Mouse (Mus musculus): ENCODE results near the gene Gpr83. TPM values are rescaled to one million over a fixed set of nuclear protein-coding genes. Genes with fewer than 3 reads are reported as not detected.

The Gpr83 gene
- polyA plus RNA-seq, 1 experiment from 2014 or later: not detected

DNA sequence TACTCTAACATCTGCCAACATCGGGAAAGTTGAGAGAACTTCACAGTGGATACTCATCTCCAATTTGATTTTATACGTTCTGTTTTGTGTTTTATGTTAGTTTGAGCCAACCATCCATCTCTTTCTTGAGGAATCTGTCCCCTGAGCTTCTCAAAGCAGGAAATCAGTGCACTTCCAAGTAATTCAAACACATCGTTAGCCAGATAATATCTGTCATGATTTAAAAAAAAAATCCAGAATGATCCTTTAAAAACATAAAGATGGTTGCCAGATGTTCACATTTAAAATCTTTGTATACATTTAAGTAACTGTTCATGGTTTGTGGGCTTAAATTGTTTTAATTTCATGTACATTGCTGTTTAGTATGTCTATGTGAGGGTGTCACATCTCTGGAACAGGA lies 45.9 kb downstream of the Gpr83 start:
- no peaks in the 10 kb centered on the region for H3K36me3 ChIP-seq
- 54% methylated on average over 3 of the region's 3 CpGs for WGBS
- no peaks in the 10 kb centered on the region for H3K27me3 ChIP-seq (replicated peaks)
- H3K27ac ChIP-seq (ENCODE audit: poor library complexity, severe bottlenecking): no peak overlapping the region
- no peaks in the 10 kb centered on the region for H3K9me3 ChIP-seq (replicated peaks)
- H3K9ac ChIP-seq: no peak overlapping the region
- H3K4me2 ChIP-seq: no peak overlapping the region
- H3K4me1 ChIP-seq (replicated peaks): peaks cover 40% of the 10 kb centered on the region
- H3K4me3 ChIP-seq: no peak overlapping the region
- no peak for ATAC-seq (ENCODE audit: insufficient number of reproducible peaks, low FRiP score)

DNA sequence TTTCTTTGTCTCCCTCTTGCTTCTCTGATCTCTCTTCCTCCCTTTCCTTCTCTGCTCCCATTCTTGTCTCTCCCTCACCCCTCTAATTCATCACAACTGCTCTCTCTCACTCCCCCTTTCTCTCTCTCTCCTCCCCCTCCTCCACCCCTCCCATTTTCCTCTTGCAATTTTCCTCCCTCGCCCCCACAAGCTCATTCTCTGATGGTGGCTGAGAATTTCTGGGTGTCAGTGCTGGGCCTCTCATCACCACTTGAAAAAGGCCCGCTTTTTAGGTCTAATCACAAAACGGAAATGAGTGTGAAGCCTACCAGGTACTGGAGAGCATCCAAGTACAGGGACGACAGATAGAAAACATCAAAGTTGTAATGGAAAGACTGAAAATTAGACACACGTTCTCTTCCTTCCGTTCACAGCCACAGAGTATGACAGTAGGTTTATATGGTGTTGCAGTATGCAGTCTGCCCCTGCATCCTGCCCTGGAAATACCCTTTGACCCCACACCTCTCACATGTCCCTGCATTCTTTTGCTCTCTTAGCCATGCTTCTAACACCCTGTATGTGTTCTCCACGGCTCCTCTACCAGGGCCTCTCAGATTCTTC lies 47.9 kb downstream of the Gpr83 start:
- Histone ChIP-seq H3K9ac (no peak overlapping the region), H3K9me3 (replicated peaks) (no peaks in the 10 kb centered on the region), H3K4me2 (no peak overlapping the region), H3K4me3 (no peak overlapping the region), H3K27ac (ENCODE audit: poor library complexity, severe bottlenecking) (no peak overlapping the region), H3K4me1 (replicated peaks) (peaks cover 37% of the 10 kb centered on the region), H3K36me3 (no peaks in the 10 kb centered on the region), H3K27me3 (replicated peaks) (no peaks in the 10 kb centered on the region)
- WGBS: 30% methylated on average over 7 of the region's 7 CpGs
- peak; percentile 62; the same call in 1 of the 2 replicates for ATAC-seq (ENCODE audit: insufficient number of reproducible peaks, low FRiP score)

DNA sequence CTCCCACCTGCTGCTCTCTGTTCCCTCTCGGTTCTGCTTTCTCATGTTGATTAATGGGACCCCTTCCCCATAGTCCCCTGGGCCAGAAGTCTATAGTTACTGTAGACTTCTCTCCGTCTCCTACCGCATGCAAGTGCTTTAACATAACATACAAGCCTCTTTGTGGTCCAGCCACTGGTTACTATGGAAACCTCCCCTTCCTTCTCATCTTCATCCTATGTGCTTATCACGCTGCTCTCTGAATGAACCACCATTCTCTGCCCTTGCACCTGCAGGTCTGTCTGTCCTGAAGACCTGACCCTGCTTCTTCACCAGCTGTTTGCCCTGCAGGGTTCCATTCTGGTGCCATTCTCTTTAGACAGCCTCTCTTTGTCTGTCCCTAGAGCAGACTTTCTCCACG lies 50.0 kb downstream of the Gpr83 start:
- Histone ChIP-seq H3K4me3 (no peak overlapping the region), H3K9ac (no peak overlapping the region), H3K4me1 (replicated peaks) (peaks cover 21% of the 10 kb centered on the region), H3K4me2 (no peak overlapping the region), H3K27ac (ENCODE audit: poor library complexity, severe bottlenecking) (no peak overlapping the region), H3K27me3 (replicated peaks) (no peaks in the 10 kb centered on the region), H3K9me3 (replicated peaks) (no peaks in the 10 kb centered on the region), H3K36me3 (no peaks in the 10 kb centered on the region)
- no peak for ATAC-seq (ENCODE audit: insufficient number of reproducible peaks, low FRiP score)
- 65% methylated on average over 5 of the region's 5 CpGs for WGBS

DNA sequence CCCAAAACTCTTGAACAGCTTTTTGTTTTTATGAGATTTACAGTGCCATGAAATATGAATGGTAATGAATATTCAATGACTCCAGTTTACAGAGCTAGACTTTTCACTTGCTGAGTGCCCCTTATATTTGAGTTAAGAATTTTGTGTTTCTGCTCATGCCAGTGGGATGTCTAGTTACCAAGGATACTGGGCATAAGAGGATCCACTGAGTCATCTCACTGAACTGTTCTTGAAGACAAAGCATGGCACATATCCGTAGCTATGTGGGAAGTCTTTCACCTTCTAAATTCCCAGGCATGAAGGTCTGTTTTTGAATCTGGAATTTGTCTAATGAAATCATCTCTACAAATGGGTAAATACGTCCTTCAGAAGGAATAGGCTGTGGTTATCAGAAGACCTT lies 52.0 kb downstream of the Gpr83 start:
- no peak overlapping the region for H3K4me3 ChIP-seq
- H3K27ac ChIP-seq (ENCODE audit: poor library complexity, severe bottlenecking): no peak overlapping the region
- 68% methylated on average over 2 of the region's 2 CpGs for WGBS
- H3K36me3 ChIP-seq: no peaks in the 10 kb centered on the region
- H3K4me1 ChIP-seq (replicated peaks): peaks cover 13% of the 10 kb centered on the region; the same call in 1 of the 2 replicates
- H3K9me3 ChIP-seq (replicated peaks): no peaks in the 10 kb centered on the region
- no peaks in the 10 kb centered on the region for H3K27me3 ChIP-seq (replicated peaks)
- no peak for ATAC-seq (ENCODE audit: insufficient number of reproducible peaks, low FRiP score)
- H3K4me2 ChIP-seq: no peak overlapping the region
- H3K9ac ChIP-seq: no peak overlapping the region

DNA sequence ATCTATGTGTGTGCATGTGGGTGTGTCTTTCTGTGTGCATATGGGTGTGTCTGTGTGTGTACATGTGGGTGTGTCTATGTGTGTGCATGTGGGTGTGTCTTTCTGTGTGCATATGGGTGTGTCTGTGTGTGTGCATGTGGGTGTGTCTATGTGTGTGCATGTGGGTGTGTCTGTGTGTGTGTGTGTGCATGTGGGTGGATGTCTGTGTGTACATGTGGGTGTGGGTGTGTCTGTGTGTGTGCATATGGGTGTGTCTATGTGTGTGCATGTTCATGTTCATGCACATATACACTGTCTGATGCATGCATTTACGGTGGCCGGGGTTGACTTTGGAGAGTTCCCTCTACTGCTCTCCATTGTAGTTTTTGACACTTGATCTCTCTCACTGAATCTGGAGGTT lies 57.7 kb downstream of the Gpr83 start:
- Histone ChIP-seq H3K36me3 (no peaks in the 10 kb centered on the region), H3K9ac (no peak overlapping the region), H3K27ac (ENCODE audit: poor library complexity, severe bottlenecking) (no peak overlapping the region), H3K4me3 (no peak overlapping the region), H3K4me2 (no peak overlapping the region), H3K27me3 (replicated peaks) (no peaks in the 10 kb centered on the region), H3K4me1 (replicated peaks) (no peaks in the 10 kb centered on the region; the same call in 1 of the 2 replicates), H3K9me3 (replicated peaks) (no peaks in the 10 kb centered on the region)
- no peak for ATAC-seq (ENCODE audit: insufficient number of reproducible peaks, low FRiP score)
- WGBS: 85% methylated on average over 2 of the region's 2 CpGs

DNA sequence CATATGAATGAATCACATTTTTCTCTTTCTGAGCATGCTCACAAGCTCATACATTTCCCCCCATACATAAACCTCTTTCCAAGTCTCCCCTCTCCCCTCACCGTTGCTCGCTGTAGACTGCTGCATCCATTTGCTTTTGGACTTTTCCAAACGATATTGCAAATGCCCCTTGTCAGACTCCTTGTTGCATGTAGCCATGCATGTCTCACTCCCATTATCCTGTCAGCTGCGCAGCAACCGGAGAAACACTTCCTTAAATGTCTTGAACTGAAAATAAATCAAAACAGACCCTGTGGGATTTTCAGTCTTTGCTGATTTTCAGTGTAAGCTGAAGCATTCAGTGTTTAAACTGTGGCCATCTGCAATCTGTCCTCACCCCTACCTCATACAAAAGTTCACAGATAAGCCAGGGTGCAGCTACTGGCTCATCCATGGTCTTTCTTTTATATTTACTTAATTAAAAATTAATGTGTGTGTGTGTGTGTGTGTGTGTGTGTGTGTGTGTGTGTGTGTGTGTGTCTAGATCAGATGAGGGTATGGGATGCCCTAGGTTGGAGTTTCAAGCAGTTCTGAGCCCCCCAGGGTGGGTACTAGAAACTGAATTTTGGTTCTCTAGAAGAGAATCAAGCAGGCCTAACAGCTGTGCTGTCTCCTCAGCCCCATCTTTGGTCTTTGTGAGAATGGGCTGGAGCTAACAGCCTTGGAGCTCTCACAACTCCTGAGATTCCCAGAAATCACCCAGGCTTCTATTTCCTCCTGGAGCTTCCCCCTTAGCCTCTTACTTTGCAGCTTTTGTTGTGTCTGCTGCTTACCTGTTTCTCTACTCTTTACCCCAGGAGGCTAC lies 59.0 kb downstream of the Gpr83 start:
- 69% methylated on average over 5 of the region's 5 CpGs for WGBS

More for the DNA sequence above, 59.0 kb downstream of the Gpr83 start:
- H3K36me3 ChIP-seq: no peaks in the 10 kb centered on the region
- no peak overlapping the region for H3K4me3 ChIP-seq
- no peaks in the 10 kb centered on the region; the same call in 1 of the 2 replicates for H3K4me1 ChIP-seq (replicated peaks)
- no peak overlapping the region for H3K27ac ChIP-seq (ENCODE audit: poor library complexity, severe bottlenecking)
- no peak overlapping the region for H3K9ac ChIP-seq
- H3K9me3 ChIP-seq (replicated peaks): no peaks in the 10 kb centered on the region
- H3K4me2 ChIP-seq: no peak overlapping the region
- H3K27me3 ChIP-seq (replicated peaks): no peaks in the 10 kb centered on the region
- no peak for ATAC-seq (ENCODE audit: insufficient number of reproducible peaks, low FRiP score)

Other genes starting within 250 kb of the Gpr83 start
- 20.5 and 20.6 TPM in 2 replicates for gene Amotl1, start 215.2 kb upstream of the Gpr83 start, polyA plus RNA-seq (2016; fragmentation: Nextera tagmentation; extraction: Ambion mirVana)
- gene Piwil4, start 119.5 kb upstream of the Gpr83 start, polyA plus RNA-seq (2016; fragmentation: Nextera tagmentation; extraction: Ambion mirVana): 0.08 TPM in 1 of 2 replicates, not detected in the other
- 1.7 and 2.0 TPM in 2 replicates for gene Fut4, start 107.8 kb upstream of the Gpr83 start, polyA plus RNA-seq (2016; fragmentation: Nextera tagmentation; extraction: Ambion mirVana)
- gene 1700012B09Rik, start 89.2 kb upstream of the Gpr83 start, polyA plus RNA-seq (2016; fragmentation: Nextera tagmentation; extraction: Ambion mirVana): not detected in 2 replicates
- 19.5 and 23.6 TPM in 2 replicates for gene Mre11a, start 75.6 kb upstream of the Gpr83 start, polyA plus RNA-seq (2016; fragmentation: Nextera tagmentation; extraction: Ambion mirVana)
- 26.0 and 27.5 TPM in 2 replicates for gene Ankrd49, start 75.4 kb upstream of the Gpr83 start, polyA plus RNA-seq (2016; fragmentation: Nextera tagmentation; extraction: Ambion mirVana)
- not detected in 2 replicates for gene Izumo1r, start 43.7 kb downstream of the Gpr83 start, polyA plus RNA-seq (2016; fragmentation: Nextera tagmentation; extraction: Ambion mirVana)
- 25.6 and 26.1 TPM in 2 replicates for gene Panx1, start 185.3 kb downstream of the Gpr83 start, polyA plus RNA-seq (2016; fragmentation: Nextera tagmentation; extraction: Ambion mirVana)